Mouse (Mus musculus): ENCODE measurements around the gene Rras2. TPM values are rescaled to one million over a fixed set of nuclear protein-coding genes. Genes with fewer than 3 reads are reported as not detected.

The Rras2 gene
- polyA plus RNA-seq, 1 experiment from 2014 or later = 21.8 TPM

- H3K27ac ChIP-seq = no peak overlapping the region
- H3K4me1 ChIP-seq = peaks cover 13% of the 10 kb centered on the region
- H3K27me3 ChIP-seq = no peaks in the 10 kb centered on the region
- no peak overlapping the region for H3K4me3 ChIP-seq
- H3K36me3 ChIP-seq = peaks cover 24% of the 10 kb centered on the region
- no peaks in the 10 kb centered on the region for H3K9me3 ChIP-seq
- H3K9ac ChIP-seq = no peak overlapping the region
- 83% methylated on average over 26 of the region's 26 CpGs for WGBS
- no peak for ATAC-seq (ENCODE audit: low FRiP score, low read depth)
- no peak overlapping the region for H3K4me2 ChIP-seq (replicated peaks)
Measured at GRCm38 (mm10) chr7:114042973-114043928, 74.3 kb downstream of the Rras2 start.

DNA sequence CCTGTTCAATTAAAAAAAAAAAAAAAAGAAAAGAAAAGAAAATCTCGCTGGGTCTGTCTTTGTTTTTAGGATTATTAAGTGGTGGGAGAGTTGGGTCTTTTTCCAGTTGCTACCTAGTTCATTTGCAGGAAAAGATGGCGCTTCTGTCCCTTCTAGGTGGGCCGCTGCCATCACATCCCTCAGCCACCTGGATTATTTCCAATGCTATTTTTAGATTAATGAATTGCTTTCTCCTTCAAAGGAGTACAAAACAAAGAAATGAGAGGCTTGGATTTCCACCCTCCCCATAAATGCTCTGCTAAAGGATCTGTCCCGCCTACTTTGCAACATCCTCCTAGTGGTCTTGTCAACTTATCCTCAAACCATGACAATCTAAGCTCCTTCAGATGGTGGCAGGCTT, 76.2 kb downstream of the Rras2 start:
- WGBS = 86% methylated on average over 4 of the region's 4 CpGs
- peaks cover 13% of the 10 kb centered on the region for H3K4me1 ChIP-seq
- no peak overlapping the region for H3K9ac ChIP-seq
- H3K4me2 ChIP-seq (replicated peaks) = no peak overlapping the region
- H3K36me3 ChIP-seq = peaks cover 19% of the 10 kb centered on the region
- no peaks in the 10 kb centered on the region for H3K9me3 ChIP-seq
- H3K27ac ChIP-seq = no peak overlapping the region
- ATAC-seq (ENCODE audit: low FRiP score, low read depth) = no peak
- no peaks in the 10 kb centered on the region for H3K27me3 ChIP-seq
- no peak overlapping the region for H3K4me3 ChIP-seq

- H3K4me2 ChIP-seq (replicated peaks) = no peak overlapping the region
- no peak overlapping the region for H3K27ac ChIP-seq
- WGBS = 90% methylated on average over 4 of the region's 4 CpGs
- no peak overlapping the region for H3K9ac ChIP-seq
- H3K4me3 ChIP-seq = no peak overlapping the region
- no peaks in the 10 kb centered on the region for H3K9me3 ChIP-seq
- peaks cover 16% of the 10 kb centered on the region for H3K36me3 ChIP-seq
- ATAC-seq (ENCODE audit: low FRiP score, low read depth) = no peak
- H3K4me1 ChIP-seq = no peaks in the 10 kb centered on the region
- no peaks in the 10 kb centered on the region for H3K27me3 ChIP-seq
Measured at GRCm38 (mm10) chr7:114037237-114037636, 80.3 kb downstream of the Rras2 start.

DNA sequence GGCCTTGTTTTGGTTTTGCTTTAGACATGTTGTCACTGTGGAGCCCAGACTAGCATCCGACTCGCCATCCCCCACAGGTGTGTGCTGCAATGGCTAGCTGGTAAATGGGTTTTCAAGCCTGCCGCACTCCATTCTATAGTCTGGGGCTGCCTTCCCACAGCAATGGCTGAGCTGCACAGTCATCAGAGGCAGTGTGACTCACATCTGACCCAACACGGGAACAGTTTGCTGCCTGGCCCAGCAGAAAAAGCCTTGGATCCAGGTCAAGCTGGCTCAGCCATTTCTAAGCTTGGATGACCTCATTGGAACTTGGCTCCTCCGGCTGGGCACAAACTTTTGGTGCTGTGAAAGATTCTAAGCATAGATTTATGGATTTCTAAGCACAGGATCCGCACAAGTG, 88.0 kb downstream of the Rras2 start:
- Histone ChIP-seq H3K36me3 (no peaks in the 10 kb centered on the region), H3K4me3 (no peak overlapping the region), H3K27ac (no peak overlapping the region), H3K9ac (no peak overlapping the region), H3K4me1 (no peaks in the 10 kb centered on the region), H3K27me3 (no peaks in the 10 kb centered on the region), H3K4me2 (replicated peaks) (no peak overlapping the region), H3K9me3 (no peaks in the 10 kb centered on the region)
- ATAC-seq (ENCODE audit: low FRiP score, low read depth) = no peak
- 76% methylated on average over 6 of the region's 6 CpGs for WGBS

DNA sequence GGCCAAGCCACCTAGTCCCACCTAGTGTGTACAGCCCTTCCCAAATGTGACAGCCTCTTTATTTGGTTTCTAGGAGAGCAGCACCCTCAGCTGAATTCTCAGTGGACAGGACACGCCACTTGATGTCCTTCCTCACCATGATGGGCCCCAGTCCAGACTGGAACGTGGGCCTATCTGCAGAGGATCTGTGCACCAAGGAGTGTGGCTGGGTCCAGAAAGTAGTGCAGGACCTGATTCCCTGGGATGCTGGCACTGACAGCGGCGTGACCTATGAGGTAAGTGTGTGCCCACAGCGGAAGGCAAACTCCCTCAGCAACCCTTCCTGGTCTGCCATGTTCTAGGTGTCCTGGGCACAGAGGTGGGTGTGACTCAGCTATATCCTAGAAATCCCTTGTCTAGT, 88.8 kb downstream of the Rras2 start:
- WGBS = 95% methylated on average over 5 of the region's 5 CpGs

GRCm38 (mm10) chr7:114027406-114027805, 90.2 kb downstream of the Rras2 start:
- WGBS = 80% methylated on average over 3 of the region's 3 CpGs
- no peak for ATAC-seq (ENCODE audit: low FRiP score, low read depth)
- H3K27me3 ChIP-seq = peaks cover 2% of the 10 kb centered on the region; the same call in 1 of the 2 replicates
- no peak overlapping the region for H3K9ac ChIP-seq
- no peaks in the 10 kb centered on the region for H3K4me1 ChIP-seq
- H3K9me3 ChIP-seq = no peaks in the 10 kb centered on the region
- no peak overlapping the region for H3K4me2 ChIP-seq (replicated peaks)
- H3K4me3 ChIP-seq = no peak overlapping the region
- no peak overlapping the region for H3K27ac ChIP-seq
- H3K36me3 ChIP-seq = no peaks in the 10 kb centered on the region

More for the DNA sequence above, 88.8 kb downstream of the Rras2 start:
- no peaks in the 10 kb centered on the region for H3K4me1 ChIP-seq
- ATAC-seq (ENCODE audit: low FRiP score, low read depth) = no peak
- H3K9me3 ChIP-seq = no peaks in the 10 kb centered on the region
- H3K4me2 ChIP-seq (replicated peaks) = no peak overlapping the region
- H3K4me3 ChIP-seq = no peak overlapping the region
- no peak overlapping the region for H3K9ac ChIP-seq
- no peaks in the 10 kb centered on the region for H3K27me3 ChIP-seq
- no peaks in the 10 kb centered on the region for H3K36me3 ChIP-seq
- H3K27ac ChIP-seq = no peak overlapping the region

DNA sequence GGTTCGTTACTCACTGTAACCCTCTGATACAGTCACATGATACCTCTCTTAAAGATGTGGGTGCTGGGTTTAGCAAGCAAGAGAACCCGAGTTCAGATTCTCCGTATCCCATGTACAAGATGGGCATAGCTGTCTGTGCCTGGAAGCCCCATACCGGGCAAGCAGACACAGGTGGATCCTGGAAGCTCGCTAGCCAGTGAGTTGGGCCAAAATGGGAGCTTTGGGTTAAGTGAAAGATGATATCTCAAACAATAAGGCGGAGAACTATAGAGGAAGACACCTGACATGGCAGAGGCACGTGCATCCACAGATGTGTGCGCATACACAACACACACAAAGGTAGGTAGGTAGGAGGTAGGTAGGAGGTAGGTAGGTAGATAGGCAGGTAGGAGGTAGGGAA, 90.7 kb downstream of the Rras2 start:
- Histone ChIP-seq H3K4me1 (no peaks in the 10 kb centered on the region), H3K9ac (no peak overlapping the region), H3K9me3 (no peaks in the 10 kb centered on the region), H3K4me3 (no peak overlapping the region), H3K36me3 (no peaks in the 10 kb centered on the region), H3K27ac (no peak overlapping the region), H3K27me3 (peaks cover 2% of the 10 kb centered on the region; the same call in 1 of the 2 replicates), H3K4me2 (replicated peaks) (no peak overlapping the region)
- 92% methylated on average over 8 of the region's 8 CpGs for WGBS
- ATAC-seq (ENCODE audit: low FRiP score, low read depth) = no peak

DNA sequence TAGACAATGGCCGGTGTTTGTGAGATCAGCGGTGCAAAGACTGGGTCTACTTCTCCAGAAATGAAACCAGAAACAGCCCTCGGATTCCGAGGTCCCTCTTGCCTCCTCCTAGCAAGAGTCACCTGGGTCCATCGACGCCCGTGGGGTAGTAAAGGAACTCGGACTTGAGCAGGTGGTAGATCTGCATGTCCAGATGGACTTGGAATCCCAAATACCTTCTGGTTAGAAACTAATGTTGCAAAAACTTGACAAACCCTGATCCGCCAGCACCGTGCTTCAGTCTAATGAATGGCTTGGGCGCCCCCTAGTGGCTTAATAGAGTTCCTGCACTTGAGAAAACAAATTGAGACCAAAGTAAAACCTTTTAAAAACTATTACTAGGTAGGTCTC, 96.9 kb downstream of the Rras2 start:
- peak overlapping the region; percentile 73 for H3K4me2 ChIP-seq (replicated peaks)
- no peak overlapping the region for H3K27ac ChIP-seq
- no peaks in the 10 kb centered on the region for H3K4me1 ChIP-seq
- under 1% methylated on average over 11 of the region's 11 CpGs for WGBS
- H3K9me3 ChIP-seq = no peaks in the 10 kb centered on the region
- peaks cover 2% of the 10 kb centered on the region; the same call in 1 of the 2 replicates for H3K27me3 ChIP-seq
- ATAC-seq (ENCODE audit: low FRiP score, low read depth) = peak; percentile 69; the same call in 1 of the 2 replicates
- H3K36me3 ChIP-seq = no peaks in the 10 kb centered on the region
- H3K4me3 ChIP-seq = peak overlapping the region; percentile 46
- peak overlapping the region; percentile 59; the same call in 1 of the 2 replicates for H3K9ac ChIP-seq

DNA sequence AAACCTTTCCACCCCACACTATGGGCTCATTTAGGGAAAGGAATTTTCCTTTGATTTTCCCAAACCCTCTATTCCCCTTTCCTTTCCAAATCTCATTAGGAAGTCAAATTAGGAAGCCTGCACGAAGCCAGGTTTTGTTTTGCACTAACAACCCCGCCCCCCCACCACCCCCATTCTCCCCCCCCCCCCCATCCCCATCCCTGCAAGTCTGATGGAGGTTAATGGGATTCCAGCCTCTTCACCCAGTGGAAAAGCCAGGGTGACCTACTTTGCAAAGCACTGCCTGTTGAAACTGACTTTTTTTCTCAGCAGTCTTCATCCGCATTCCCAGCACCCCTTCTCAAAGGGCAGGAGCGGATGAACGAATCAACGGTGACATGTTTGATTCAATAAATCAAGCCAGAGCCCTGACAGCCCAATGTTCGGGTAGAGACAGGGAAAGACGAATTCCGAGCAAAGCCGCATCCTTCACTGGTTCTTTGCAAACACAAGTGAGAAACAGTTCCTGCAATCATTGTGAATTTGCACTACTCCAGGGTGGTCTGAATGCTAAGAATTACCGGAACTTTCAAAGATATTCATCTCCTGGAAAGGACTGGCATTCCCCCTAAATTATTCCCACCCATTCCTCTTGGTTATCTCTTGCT, 97.4 kb downstream of the Rras2 start:
- peaks cover 2% of the 10 kb centered on the region; the same call in 1 of the 2 replicates for H3K27me3 ChIP-seq
- peak overlapping the region; percentile 73 for H3K4me2 ChIP-seq (replicated peaks)
- no peaks in the 10 kb centered on the region for H3K9me3 ChIP-seq
- peak overlapping the region; percentile 46 for H3K4me3 ChIP-seq
- H3K36me3 ChIP-seq = no peaks in the 10 kb centered on the region
- H3K9ac ChIP-seq = peak overlapping the region; percentile 59; the same call in 1 of the 2 replicates
- WGBS = 7% methylated on average over 11 of the region's 11 CpGs
- ATAC-seq (ENCODE audit: low FRiP score, low read depth) = no peak
- no peak overlapping the region for H3K27ac ChIP-seq
- no peaks in the 10 kb centered on the region for H3K4me1 ChIP-seq

- WGBS = 71% methylated on average over 3 of the region's 3 CpGs
- H3K4me2 ChIP-seq (replicated peaks) = no peak overlapping the region
- no peak overlapping the region for H3K9ac ChIP-seq
- H3K9me3 ChIP-seq = no peaks in the 10 kb centered on the region
- H3K27me3 ChIP-seq = peaks cover 2% of the 10 kb centered on the region; the same call in 1 of the 2 replicates
- no peak overlapping the region for H3K4me3 ChIP-seq
- no peak overlapping the region for H3K27ac ChIP-seq
- H3K4me1 ChIP-seq = no peaks in the 10 kb centered on the region
- H3K36me3 ChIP-seq = no peaks in the 10 kb centered on the region
- ATAC-seq (ENCODE audit: low FRiP score, low read depth) = no peak
Measured at GRCm38 (mm10) chr7:114018861-114019260, 98.7 kb downstream of the Rras2 start.

GRCm38 (mm10) chr7:114016001-114016949, 101.3 kb downstream of the Rras2 start:
- Histone ChIP-seq H3K4me2 (replicated peaks) (no peak overlapping the region), H3K9ac (no peak overlapping the region), H3K27me3 (no peaks in the 10 kb centered on the region), H3K27ac (no peak overlapping the region), H3K4me3 (no peak overlapping the region), H3K4me1 (no peaks in the 10 kb centered on the region), H3K9me3 (no peaks in the 10 kb centered on the region), H3K36me3 (no peaks in the 10 kb centered on the region)
- ATAC-seq (ENCODE audit: low FRiP score, low read depth) = no peak
- WGBS = 85% methylated on average over 8 of the region's 8 CpGs

All from limb, embryonic 13.5 days (tissue).